Mouse (Mus musculus) neural tube, embryonic 14.5 days (tissue): Measurements from ENCODE around the gene Rev3l. TPM values are rescaled to one million over a fixed set of nuclear protein-coding genes. Genes with fewer than 3 reads are reported as not detected.

Source experiments
- ATAC-seq: fragments of 200-750 bp; cut with Nextera tagmentation; 2 replicates; pipeline ENCODE4 v1.8.0; 2017; ENCODE audit warnings: low read depth, mild to moderate bottlenecking, moderate TSS enrichment, moderate library complexity
- H3K27ac ChIP-seq: fragments of 300-500 bp; sonication (generic); 2 replicates; pipeline ENCODE4 v1.5.1; 2014; ENCODE audit warnings: low read depth, mild to moderate bottlenecking, control low read depth, low read length, moderate library complexity, mixed read lengths
- H3K27me3 ChIP-seq: fragments of 300-500 bp; sonication (generic); 2 replicates; pipeline ENCODE4 v1.6.1; 2014; ENCODE audit warnings: low read length; ENCODE audit not compliant: control insufficient read depth, insufficient read depth
- H3K36me3 ChIP-seq: fragments of 300-500 bp; sonication (generic); 2 replicates; pipeline ENCODE4 v1.6.1; 2014; ENCODE audit warnings: low read length, mixed read lengths; ENCODE audit not compliant: control insufficient read depth, insufficient read depth
- H3K4me1 ChIP-seq: fragments of 300-500 bp; sonication (generic); 2 replicates; pipeline ENCODE4 v1.6.1; 2014; ENCODE audit warnings: low read length; ENCODE audit not compliant: control insufficient read depth, insufficient read depth
- H3K4me2 ChIP-seq: fragments of 300-500 bp; sonication (generic); 2 replicates; pipeline ENCODE4 v1.6.1; 2014; ENCODE audit warnings: mild to moderate bottlenecking, low read depth, low read length, control low read depth
- H3K4me3 ChIP-seq: fragments of 300-500 bp; sonication (generic); 2 replicates; pipeline ENCODE4 v1.5.1; 2014; ENCODE audit warnings: low read depth, low read length, control low read depth, mixed read lengths
- H3K9ac ChIP-seq: fragments of 300-500 bp; sonication (generic); replicated peaks from 2 replicates; pipeline ENCODE4 v1.6.1; 2014; ENCODE audit warnings: low read depth, mild to moderate bottlenecking, control low read depth, low read length, mixed read lengths
- H3K9me3 ChIP-seq: fragments of 300-500 bp; sonication (generic); 2 replicates; pipeline ENCODE4 v1.6.1; 2016; ENCODE audit warnings: low read length; ENCODE audit not compliant: control insufficient read depth
- WGBS: fragments of 180-500 bp; shearing (Covaris S2); extraction: QIAGEN DNeasy Blood & Tissue Kit; methylation state at CpG from one replicate; pipeline ENCODE4 v1.1.7; 2014; 5-methylcytosine and 5-hydroxymethylcytosine counted together
- polyA plus RNA-seq: library from polyadenylated mRNA; unstranded; fragments of >200 nt; fragmentation: Nextera tagmentation; extraction: Ambion mirVana; gene quantifications from 2 replicates; pipeline ENCODE4 v1.2.1, GENCODE M21; 2014

Gene Rev3l
- polyA plus RNA-seq, 1 experiment from 2014 or later, result 77.3 TPM

DNA sequence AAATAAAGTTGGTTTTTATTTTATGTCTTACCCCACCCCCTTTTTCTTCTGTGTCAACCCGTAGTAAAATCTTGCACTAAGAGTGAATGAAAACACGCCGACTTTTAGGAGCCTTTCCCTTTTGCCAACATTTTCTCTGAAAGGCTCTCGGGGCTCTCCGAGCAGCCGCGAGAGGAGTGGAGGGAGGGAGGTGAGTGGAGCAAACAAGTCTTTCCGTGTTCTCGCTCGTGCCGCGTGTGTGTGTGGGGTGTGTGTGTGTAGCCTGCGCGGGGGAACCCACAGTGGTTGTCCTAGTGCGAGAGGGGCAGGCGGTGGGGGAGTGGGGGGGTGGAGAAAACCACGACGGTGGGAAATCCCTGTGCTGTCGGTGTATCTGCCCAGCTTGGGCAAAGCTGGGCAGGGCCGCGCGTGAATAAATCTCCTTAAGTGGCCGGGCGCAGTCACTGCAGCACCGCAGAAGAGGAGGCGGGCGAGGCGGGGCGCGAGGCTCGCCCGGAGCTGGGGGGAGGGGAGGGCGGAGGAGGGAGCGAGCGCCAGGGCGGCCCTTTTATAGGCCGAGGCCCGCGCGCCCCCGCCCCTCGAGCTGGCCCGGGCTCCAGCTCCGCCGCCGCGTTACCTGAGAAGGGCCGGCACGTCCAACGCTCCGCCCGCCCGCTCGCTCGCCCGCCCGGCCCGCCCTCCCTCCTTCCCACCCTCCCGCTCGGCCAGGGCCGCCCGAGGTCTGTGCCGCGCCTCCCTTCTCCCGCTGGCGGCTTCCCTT, 762 bp upstream of the Rev3l start:
- Histone ChIP-seq H3K9me3 (no peaks in the 10 kb centered on the region), H3K4me2 (peak overlapping the region; percentile 82), H3K27me3 (no peaks in the 10 kb centered on the region), H3K4me3 (peak overlapping the region; percentile 95), H3K9ac (peak overlapping the region; percentile 97), H3K27ac (peak overlapping the region; percentile 100), H3K36me3 (no peaks in the 10 kb centered on the region), H3K4me1 (peaks cover 11% of the 10 kb centered on the region; the same call in 1 of the 2 replicates)
- peak; percentile 90 for ATAC-seq
- under 1% methylated on average over 43 of the region's 66 CpGs for WGBS

DNA sequence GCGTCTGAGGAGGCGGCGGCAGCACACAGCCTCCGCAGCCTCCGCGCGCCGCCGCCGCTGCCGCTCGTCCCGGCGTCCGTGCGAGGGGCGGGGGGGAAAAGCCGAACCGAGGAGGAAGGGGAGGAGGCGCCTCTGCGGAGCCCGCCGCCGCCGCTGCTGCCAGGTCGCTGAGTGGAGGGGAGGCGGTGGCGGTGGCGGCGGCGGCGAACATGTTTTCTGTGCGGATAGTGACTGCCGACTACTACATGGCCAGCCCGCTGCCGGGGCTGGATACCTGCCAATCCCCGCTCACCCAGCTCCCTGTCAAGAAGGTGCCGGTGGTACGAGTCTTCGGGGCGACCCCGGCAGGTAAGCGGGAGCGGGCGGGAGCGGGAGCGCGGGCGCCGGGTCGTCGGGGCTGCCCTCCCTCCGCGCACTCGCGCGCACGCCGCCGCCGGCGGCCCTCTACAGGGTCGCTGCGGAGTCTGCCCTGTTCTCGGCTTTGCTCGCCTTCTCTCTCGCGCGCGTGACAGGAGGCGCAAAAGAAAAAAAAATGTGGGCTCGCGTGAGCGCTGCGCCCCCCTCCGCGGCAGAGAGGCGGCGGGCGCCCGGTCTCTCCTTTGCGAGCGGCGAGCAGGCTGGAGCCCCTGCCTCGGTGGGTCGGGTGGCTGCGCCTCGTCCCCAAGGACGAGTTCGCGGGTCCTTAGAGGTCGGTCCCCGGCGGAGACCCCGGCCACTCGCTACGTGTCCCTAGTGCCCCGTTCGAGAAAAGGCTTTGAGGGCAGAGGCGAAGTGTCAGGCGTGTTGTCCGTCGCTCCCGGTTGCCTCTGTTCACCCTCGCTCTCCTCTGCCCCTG, 565 bp downstream of the Rev3l start:
- Histone ChIP-seq H3K27me3 (no peaks in the 10 kb centered on the region), H3K4me1 (peaks cover 11% of the 10 kb centered on the region; the same call in 1 of the 2 replicates), H3K27ac (peak overlapping the region; percentile 100), H3K9ac (peak overlapping the region; percentile 97), H3K36me3 (no peaks in the 10 kb centered on the region), H3K4me2 (peak overlapping the region; percentile 74), H3K4me3 (peak overlapping the region; percentile 95), H3K9me3 (no peaks in the 10 kb centered on the region)
- under 1% methylated on average over 78 of the region's 105 CpGs for WGBS
- peak; percentile 68 for ATAC-seq

DNA sequence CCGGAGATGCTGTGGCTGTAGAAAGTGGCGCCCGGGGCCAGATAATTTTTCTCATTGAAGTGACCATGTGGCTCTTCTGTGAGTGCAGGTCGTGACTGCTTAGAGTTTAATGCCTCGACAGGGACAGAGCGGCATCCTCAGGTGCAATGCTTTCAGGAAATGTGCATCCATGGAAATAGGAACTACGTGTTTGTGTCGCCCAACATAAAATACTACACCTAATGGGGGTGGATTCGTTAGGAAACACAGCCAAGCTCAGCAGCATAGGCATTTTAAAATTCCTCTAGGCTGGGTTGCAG, 1.1 kb downstream of the Rev3l start:
- H3K4me3 ChIP-seq, result peak overlapping the region; percentile 95
- no peaks in the 10 kb centered on the region for H3K9me3 ChIP-seq
- H3K36me3 ChIP-seq, result no peaks in the 10 kb centered on the region
- peaks cover 11% of the 10 kb centered on the region; the same call in 1 of the 2 replicates for H3K4me1 ChIP-seq
- peak overlapping the region; percentile 100 for H3K27ac ChIP-seq
- 2% methylated on average over 9 of the region's 9 CpGs for WGBS
- peak overlapping the region; percentile 74 for H3K4me2 ChIP-seq
- peak overlapping the region; percentile 97 for H3K9ac ChIP-seq
- no peaks in the 10 kb centered on the region for H3K27me3 ChIP-seq
- ATAC-seq, result no peak

DNA sequence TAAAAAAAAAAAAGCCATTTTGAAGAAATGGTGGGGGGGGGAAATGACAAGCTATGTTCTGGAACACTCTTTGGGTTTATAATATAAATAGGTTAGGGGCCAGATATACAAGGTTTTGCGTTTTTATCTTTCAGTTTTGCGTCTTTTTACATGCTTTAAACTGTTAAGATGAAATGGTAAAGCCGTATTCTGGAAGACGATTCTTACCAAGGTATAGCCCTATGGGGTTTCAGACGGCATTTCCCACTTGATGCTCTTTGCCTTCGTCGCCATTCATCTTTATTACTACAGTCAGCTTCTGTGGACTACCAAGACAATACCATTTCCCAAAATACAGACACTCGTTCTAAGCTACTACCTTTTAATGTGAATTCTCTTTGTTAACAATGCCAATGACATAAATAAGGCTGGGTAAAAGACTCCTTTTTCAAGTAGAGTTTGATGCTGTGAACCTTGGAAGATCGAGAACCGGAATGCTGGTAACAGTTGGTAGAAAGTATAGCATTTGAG, 1.6 kb downstream of the Rev3l start:
- ATAC-seq, result no peak
- H3K4me2 ChIP-seq, result peak overlapping the region; percentile 74
- no peaks in the 10 kb centered on the region for H3K36me3 ChIP-seq
- WGBS, result 10% methylated on average over 10 of the region's 10 CpGs
- peaks cover 11% of the 10 kb centered on the region; the same call in 1 of the 2 replicates for H3K4me1 ChIP-seq
- H3K4me3 ChIP-seq, result peak overlapping the region; percentile 95
- H3K9ac ChIP-seq, result peak overlapping the region; percentile 97
- H3K9me3 ChIP-seq, result no peaks in the 10 kb centered on the region
- no peaks in the 10 kb centered on the region for H3K27me3 ChIP-seq
- H3K27ac ChIP-seq, result peak overlapping the region; percentile 100

DNA sequence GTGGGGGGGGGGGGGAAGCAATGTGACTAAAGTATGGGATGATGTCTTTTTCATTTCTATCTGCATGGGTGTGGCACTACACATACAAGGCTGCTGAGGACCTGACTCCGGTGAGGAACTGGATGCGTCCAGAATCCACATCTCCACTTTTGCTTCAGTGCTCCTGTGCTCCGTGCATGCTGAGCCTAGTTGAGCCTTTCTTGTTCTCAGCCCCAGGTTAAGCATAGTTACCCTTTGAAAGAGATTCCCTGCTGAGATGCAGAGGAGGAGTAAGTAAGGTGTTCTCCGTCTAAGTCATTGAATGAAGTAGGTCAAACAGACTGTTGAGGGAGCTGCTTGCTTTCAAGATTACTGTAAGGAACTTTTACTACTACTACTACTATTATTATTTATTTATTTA, 4.3 kb downstream of the Rev3l start:
- Histone ChIP-seq H3K4me2 (0 out of 2 replicates have a peak overlapping the region, but pooled peaks have one; percentile 14), H3K27ac (no peak overlapping the region), H3K9me3 (no peaks in the 10 kb centered on the region), H3K4me3 (no peak overlapping the region), H3K36me3 (no peaks in the 10 kb centered on the region), H3K9ac (no peak overlapping the region), H3K4me1 (peaks cover 7% of the 10 kb centered on the region; the same call in 1 of the 2 replicates), H3K27me3 (no peaks in the 10 kb centered on the region)
- no peak for ATAC-seq
- 78% methylated on average over 4 of the region's 4 CpGs for WGBS

DNA sequence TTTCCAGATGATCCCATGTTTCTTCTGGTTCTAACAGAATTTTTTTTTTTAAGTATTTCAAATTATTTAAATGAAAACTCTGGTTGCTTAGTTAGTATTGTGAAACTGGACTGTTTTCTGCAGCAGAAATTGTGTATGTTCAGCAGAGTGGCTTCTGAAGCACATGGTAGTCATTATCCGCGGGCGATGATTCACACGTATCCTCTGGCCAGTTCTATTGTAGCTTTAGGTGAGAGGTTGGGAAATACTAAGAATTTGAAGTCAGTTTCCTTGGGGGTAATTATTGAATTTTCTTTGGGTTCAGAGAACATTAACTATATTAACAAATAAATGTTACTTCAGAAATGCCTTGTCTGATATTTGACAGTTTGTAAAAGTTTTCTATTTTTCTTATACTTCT, 10.1 kb downstream of the Rev3l start:
- no peak overlapping the region for H3K4me3 ChIP-seq
- H3K27ac ChIP-seq, result no peak overlapping the region
- no peak for ATAC-seq
- no peaks in the 10 kb centered on the region for H3K9me3 ChIP-seq
- no peaks in the 10 kb centered on the region for H3K27me3 ChIP-seq
- H3K4me1 ChIP-seq, result no peaks in the 10 kb centered on the region
- no peak overlapping the region for H3K4me2 ChIP-seq
- no peak overlapping the region for H3K9ac ChIP-seq
- WGBS, result 69% methylated on average over 4 of the region's 4 CpGs
- no peaks in the 10 kb centered on the region for H3K36me3 ChIP-seq

DNA sequence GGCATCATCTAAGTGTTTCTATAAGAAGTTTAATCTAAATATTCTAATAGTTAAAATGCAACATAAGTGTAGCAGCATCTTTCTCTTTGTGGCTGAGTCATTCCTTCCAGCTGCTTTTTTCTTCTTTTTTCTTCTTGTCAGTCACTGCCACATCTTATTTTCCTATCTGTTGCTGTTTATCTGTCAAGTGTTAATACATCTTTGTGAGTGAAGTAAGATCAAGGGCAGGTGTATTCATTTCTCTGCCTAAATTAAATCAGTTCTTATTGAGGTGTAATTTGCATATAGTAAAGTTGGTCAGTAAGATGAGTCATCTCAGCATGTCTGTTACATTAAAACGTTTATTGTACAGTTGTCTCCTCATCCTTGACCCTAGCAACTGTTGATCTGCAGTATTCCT, 32.8 kb downstream of the Rev3l start:
- H3K4me1 ChIP-seq, result no peaks in the 10 kb centered on the region
- no peak overlapping the region for H3K27ac ChIP-seq
- H3K4me2 ChIP-seq, result no peak overlapping the region
- H3K27me3 ChIP-seq, result no peaks in the 10 kb centered on the region
- no peak for ATAC-seq
- 89% methylated on average over 1 of the region's 1 CpGs for WGBS
- H3K9me3 ChIP-seq, result no peaks in the 10 kb centered on the region
- no peaks in the 10 kb centered on the region for H3K36me3 ChIP-seq
- H3K9ac ChIP-seq, result no peak overlapping the region
- no peak overlapping the region for H3K4me3 ChIP-seq

DNA sequence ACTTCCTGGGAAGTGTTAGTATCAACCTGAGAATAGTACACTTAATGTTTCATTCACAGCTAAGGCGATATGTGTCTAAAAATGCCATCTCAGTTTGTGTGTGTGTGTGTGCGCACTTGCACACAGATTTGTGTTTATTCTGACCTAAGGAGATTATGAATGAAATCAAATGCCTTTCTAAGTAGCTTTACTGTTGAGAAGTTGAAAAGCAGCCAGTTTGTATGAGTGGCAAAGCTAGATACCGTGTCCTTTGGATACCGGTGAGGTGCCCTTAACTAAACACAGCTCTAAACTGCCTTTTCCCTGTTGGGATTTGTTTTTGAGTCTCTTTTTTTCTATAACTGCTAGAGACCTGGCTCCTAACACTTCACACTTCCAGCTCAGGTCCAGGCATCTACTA, 34.8 kb downstream of the Rev3l start:
- H3K36me3 ChIP-seq, result no peaks in the 10 kb centered on the region
- no peaks in the 10 kb centered on the region for H3K9me3 ChIP-seq
- H3K27ac ChIP-seq, result no peak overlapping the region
- no peaks in the 10 kb centered on the region for H3K4me1 ChIP-seq
- no peak for ATAC-seq
- 84% methylated on average over 4 of the region's 4 CpGs for WGBS
- no peak overlapping the region for H3K4me3 ChIP-seq
- H3K9ac ChIP-seq, result no peak overlapping the region
- no peaks in the 10 kb centered on the region for H3K27me3 ChIP-seq
- no peak overlapping the region for H3K4me2 ChIP-seq

DNA sequence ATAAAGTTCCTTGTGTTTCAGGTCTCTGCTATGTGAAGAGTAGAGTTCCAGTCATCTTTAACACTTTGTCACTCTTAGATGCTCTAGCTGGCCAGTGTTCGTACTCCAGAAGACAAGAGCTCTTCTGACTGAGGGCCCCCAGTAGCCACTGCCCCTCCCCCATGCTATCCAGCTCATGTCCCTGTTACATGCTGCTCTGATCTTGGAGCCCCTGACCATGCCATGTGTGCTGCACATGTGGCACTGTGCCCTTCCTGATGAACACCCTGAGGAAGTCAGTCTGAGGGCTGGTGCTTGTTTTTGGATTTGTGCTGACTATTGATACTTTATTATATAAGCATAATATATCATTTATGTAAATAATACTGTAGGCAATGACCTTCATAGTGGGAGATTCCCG, 40.3 kb downstream of the Rev3l start:
- Histone ChIP-seq H3K4me2 (no peak overlapping the region), H3K27me3 (no peaks in the 10 kb centered on the region), H3K4me3 (no peak overlapping the region), H3K27ac (no peak overlapping the region), H3K9ac (no peak overlapping the region), H3K9me3 (no peaks in the 10 kb centered on the region), H3K36me3 (no peaks in the 10 kb centered on the region), H3K4me1 (no peaks in the 10 kb centered on the region)
- ATAC-seq, result no peak
- WGBS, result 85% methylated on average over 2 of the region's 2 CpGs
